ENCODE assay signal across 12 mouse cellular contexts in the genomic region with DNA sequence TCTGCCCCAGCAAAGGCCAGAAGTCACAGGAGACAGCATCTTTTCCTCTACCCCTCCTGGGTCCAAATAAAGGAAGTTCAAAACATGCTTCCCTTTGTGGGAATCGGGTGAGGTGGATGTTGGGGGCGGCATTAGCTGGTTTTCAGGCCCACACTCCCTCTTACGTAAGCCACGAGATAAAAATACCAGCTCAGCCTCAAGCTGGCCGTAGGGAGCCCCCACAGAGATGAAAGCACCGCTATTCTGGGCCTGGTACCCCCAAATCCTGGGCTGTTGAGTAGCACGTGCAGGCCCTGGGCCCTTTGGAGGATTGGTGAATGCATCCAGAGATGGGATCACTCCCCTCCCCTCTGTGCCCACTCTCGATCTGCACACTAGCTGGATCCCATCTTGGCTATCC. TPM values are rescaled to one million over a fixed set of nuclear protein-coding genes. Genes with fewer than 3 reads are reported as not detected.
DNase-seq lines count a peak whose midpoint lies in the region; ATAC-seq lines count a peak whose summit lies in the region.
"Had no signal": no experiment of that assay in that cellular context is flagged by ENCODE, and none has a peak within 500 bp of the region (broad histone marks: within the 10 kb centered on the region; RNA-seq: fewer than 3 reads in every experiment).

No protein-coding gene starts in this region.

- H3K36me3 ChIP-seq in forebrain, embryonic 10.5 days (replicated peaks), result peaks cover 99% of the 10 kb centered on the region
- no peaks in the 10 kb centered on the region; the same call in 1 of the 2 replicates for H3K36me3 ChIP-seq in forebrain, embryonic 11.5 days (ENCODE audit: control insufficient read depth, insufficient read depth, low read length)
- H3K36me3 ChIP-seq in intestine, embryonic 16.5 days (ENCODE audit: control insufficient read depth, insufficient read depth, low read length), result no peaks in the 10 kb centered on the region

- DNase-seq in forebrain, embryonic 10.5 days (ENCODE audit: extremely low spot score, low spot score), result no peak
- DNase-seq in forebrain, embryonic 11.5 days (ENCODE audit: low spot score), result no peak
- DNase-seq in right cerebral cortex, adult 2 months (ENCODE audit: low spot score in 2 of 2), result peak; percentile 77 to 81
- no peak for DNase-seq in right cerebral cortex, postnatal 14 days
- peak; percentile 67 to 90 for DNase-seq in left cerebral cortex, postnatal 25 days (ENCODE audit: low spot score in 2 of 2)
- DNase-seq in kidney, postnatal 4 days, result no peak
- DNase-seq in gastrocnemius, adult 18-20 months (ENCODE audit: low spot score), result no peak
- DNase-seq: cerebellum, adult 11 months; gastrocnemius, postnatal 10 days; heart, postnatal 10 days had no signal

- no peaks in the 10 kb centered on the region for H3K9me3 ChIP-seq in forebrain, embryonic 10.5 days
- no peaks in the 10 kb centered on the region for H3K9me3 ChIP-seq in forebrain, embryonic 11.5 days (ENCODE audit: control insufficient read depth, low read length)
- no peaks in the 10 kb centered on the region for H3K9me3 ChIP-seq in intestine, embryonic 16.5 days (ENCODE audit: control insufficient read depth, low read length)

- WGBS in forebrain, embryonic 10.5 days, result 70% methylated on average over 8 of the region's 8 CpGs
- WGBS in forebrain, embryonic 11.5 days, result 53% methylated on average over 8 of the region's 8 CpGs
- WGBS in intestine, embryonic 16.5 days, result 71% methylated on average over 8 of the region's 8 CpGs

- intact Hi-C loops in left cerebral cortex, postnatal 25 days (cut with DNase I), result no loop called here

- peak overlapping the region; percentile 65 for H3K27ac ChIP-seq in forebrain, embryonic 10.5 days
- H3K27ac ChIP-seq in forebrain, embryonic 11.5 days (ENCODE audit: low read depth, low read length), result no peak overlapping the region
- no peak overlapping the region for H3K27ac ChIP-seq in intestine, embryonic 16.5 days (ENCODE audit: low read length)

- no peaks in the 10 kb centered on the region for H3K27me3 ChIP-seq in forebrain, embryonic 10.5 days (ENCODE audit: poor library complexity, severe bottlenecking)
- no peaks in the 10 kb centered on the region for H3K27me3 ChIP-seq in forebrain, embryonic 11.5 days (ENCODE audit: control insufficient read depth, insufficient read depth, low read length)
- H3K27me3 ChIP-seq in intestine, embryonic 16.5 days (replicated peaks; ENCODE audit: control insufficient read depth, insufficient read depth, low read length), result no peaks in the 10 kb centered on the region

- H3K9ac ChIP-seq in forebrain, embryonic 11.5 days (ENCODE audit: low read length), result no peak overlapping the region
- no peak overlapping the region for H3K9ac ChIP-seq in intestine, embryonic 16.5 days (ENCODE audit: low read depth, low read length)

- H3K4me3 ChIP-seq in forebrain, embryonic 10.5 days, result no peak overlapping the region
- H3K4me3 ChIP-seq in forebrain, embryonic 11.5 days (ENCODE audit: low read depth, low read length), result no peak overlapping the region
- no peak overlapping the region for H3K4me3 ChIP-seq in intestine, embryonic 16.5 days (ENCODE audit: low read length)

- H3K4me2 ChIP-seq in forebrain, embryonic 11.5 days (ENCODE audit: low read depth, low read length, severe bottlenecking), result no peak overlapping the region
- H3K4me2 ChIP-seq in intestine, embryonic 16.5 days (ENCODE audit: low read depth, low read length), result no peak overlapping the region

- no peak for ATAC-seq in forebrain, embryonic 11.5 days (replicated peaks; ENCODE audit: low FRiP score)
- no peak for ATAC-seq in intestine, embryonic 16.5 days
- ATAC-seq: lung, postnatal 0 days had no signal

- peaks cover 63% of the 10 kb centered on the region for H3K4me1 ChIP-seq in forebrain, embryonic 10.5 days
- H3K4me1 ChIP-seq in forebrain, embryonic 11.5 days (replicated peaks; ENCODE audit: control insufficient read depth, insufficient read depth, low read length), result peaks cover 20% of the 10 kb centered on the region
- no peaks in the 10 kb centered on the region for H3K4me1 ChIP-seq in intestine, embryonic 16.5 days (ENCODE audit: control insufficient read depth, insufficient read depth, low read length)

RNA-seq across cellular contexts. Expression of gene Mn1, which starts 32.5 kb away (rescaled TPM):
- polyA plus RNA-seq in forebrain, embryonic 10.5 days (2016; fragmentation: Nextera tagmentation; extraction: Ambion mirVana), result 36.5 and 40.0 TPM in 2 replicates
- polyA plus RNA-seq in forebrain, embryonic 11.5 days (2014; fragmentation: Nextera tagmentation; extraction: Ambion mirVana), result 50.9 and 51.9 TPM in 2 replicates
- 10 to 100 TPM; 62.8 to 63.4 TPM for total RNA-seq in left cerebral cortex, postnatal 25 days (2021)
- polyA plus RNA-seq in intestine, embryonic 16.5 days (2015; fragmentation: Nextera tagmentation; extraction: Ambion mirVana), result 7.2 and 7.4 TPM in 2 replicates
- total RNA-seq in gastrocnemius, adult 18-20 months (2021), result 10 to 100 TPM; 34.5 to 75.8 TPM

Comparison
In these comparisons a context has a peak if more than half of its experiments do, and no peak if none do; other contexts are left out.
1. DNase-seq: peak in right cerebral cortex, adult 2 months (2 of 2) and left cerebral cortex, postnatal 25 days (2 of 2); none in forebrain, embryonic 10.5 days (single experiment), forebrain, embryonic 11.5 days (single experiment), right cerebral cortex, postnatal 14 days (single experiment), kidney, postnatal 4 days (0 of 2) and gastrocnemius, adult 18-20 months (single experiment).